Mouse (Mus musculus) neural tube, embryonic 14.5 days (tissue): ENCODE measurements around the gene Abhd14b. TPM values are rescaled to one million over a fixed set of nuclear protein-coding genes. Genes with fewer than 3 reads are reported as not detected.
A peak's percentile ranks its signal among the peaks of the same experiment; 100 is the strongest.

Experiments used
- ATAC-seq: fragments of 200-750 bp; cut with Nextera tagmentation; 2 replicates; pipeline ENCODE4 v1.8.0; 2017; ENCODE audit warnings: low read depth, mild to moderate bottlenecking, moderate TSS enrichment, moderate library complexity
- H3K27ac ChIP-seq: fragments of 300-500 bp; sonication (generic); 2 replicates; pipeline ENCODE4 v1.5.1; 2014; ENCODE audit warnings: low read depth, mild to moderate bottlenecking, control low read depth, low read length, moderate library complexity, mixed read lengths
- H3K27me3 ChIP-seq: fragments of 300-500 bp; sonication (generic); 2 replicates; pipeline ENCODE4 v1.6.1; 2014; ENCODE audit warnings: low read length; ENCODE audit not compliant: control insufficient read depth, insufficient read depth
- H3K36me3 ChIP-seq: fragments of 300-500 bp; sonication (generic); 2 replicates; pipeline ENCODE4 v1.6.1; 2014; ENCODE audit warnings: low read length, mixed read lengths; ENCODE audit not compliant: control insufficient read depth, insufficient read depth
- H3K4me1 ChIP-seq: fragments of 300-500 bp; sonication (generic); 2 replicates; pipeline ENCODE4 v1.6.1; 2014; ENCODE audit warnings: low read length; ENCODE audit not compliant: control insufficient read depth, insufficient read depth
- H3K4me2 ChIP-seq: fragments of 300-500 bp; sonication (generic); 2 replicates; pipeline ENCODE4 v1.6.1; 2014; ENCODE audit warnings: mild to moderate bottlenecking, low read depth, low read length, control low read depth
- H3K4me3 ChIP-seq: fragments of 300-500 bp; sonication (generic); 2 replicates; pipeline ENCODE4 v1.5.1; 2014; ENCODE audit warnings: low read depth, low read length, control low read depth, mixed read lengths
- H3K9ac ChIP-seq: fragments of 300-500 bp; sonication (generic); replicated peaks from 2 replicates; pipeline ENCODE4 v1.6.1; 2014; ENCODE audit warnings: low read depth, mild to moderate bottlenecking, control low read depth, low read length, mixed read lengths
- H3K9me3 ChIP-seq: fragments of 300-500 bp; sonication (generic); 2 replicates; pipeline ENCODE4 v1.6.1; 2016; ENCODE audit warnings: low read length; ENCODE audit not compliant: control insufficient read depth
- WGBS: fragments of 180-500 bp; shearing (Covaris S2); extraction: QIAGEN DNeasy Blood & Tissue Kit; methylation state at CpG from one replicate; pipeline ENCODE4 v1.1.7; 2014; 5-methylcytosine and 5-hydroxymethylcytosine counted together
- polyA plus RNA-seq: library from polyadenylated mRNA; unstranded; fragments of >200 nt; fragmentation: Nextera tagmentation; extraction: Ambion mirVana; gene quantifications from 2 replicates; pipeline ENCODE4 v1.2.1, GENCODE M21; 2014

Gene Abhd14b
- polyA plus RNA-seq, 1 experiment from 2014 or later: 8.6 TPM

DNA sequence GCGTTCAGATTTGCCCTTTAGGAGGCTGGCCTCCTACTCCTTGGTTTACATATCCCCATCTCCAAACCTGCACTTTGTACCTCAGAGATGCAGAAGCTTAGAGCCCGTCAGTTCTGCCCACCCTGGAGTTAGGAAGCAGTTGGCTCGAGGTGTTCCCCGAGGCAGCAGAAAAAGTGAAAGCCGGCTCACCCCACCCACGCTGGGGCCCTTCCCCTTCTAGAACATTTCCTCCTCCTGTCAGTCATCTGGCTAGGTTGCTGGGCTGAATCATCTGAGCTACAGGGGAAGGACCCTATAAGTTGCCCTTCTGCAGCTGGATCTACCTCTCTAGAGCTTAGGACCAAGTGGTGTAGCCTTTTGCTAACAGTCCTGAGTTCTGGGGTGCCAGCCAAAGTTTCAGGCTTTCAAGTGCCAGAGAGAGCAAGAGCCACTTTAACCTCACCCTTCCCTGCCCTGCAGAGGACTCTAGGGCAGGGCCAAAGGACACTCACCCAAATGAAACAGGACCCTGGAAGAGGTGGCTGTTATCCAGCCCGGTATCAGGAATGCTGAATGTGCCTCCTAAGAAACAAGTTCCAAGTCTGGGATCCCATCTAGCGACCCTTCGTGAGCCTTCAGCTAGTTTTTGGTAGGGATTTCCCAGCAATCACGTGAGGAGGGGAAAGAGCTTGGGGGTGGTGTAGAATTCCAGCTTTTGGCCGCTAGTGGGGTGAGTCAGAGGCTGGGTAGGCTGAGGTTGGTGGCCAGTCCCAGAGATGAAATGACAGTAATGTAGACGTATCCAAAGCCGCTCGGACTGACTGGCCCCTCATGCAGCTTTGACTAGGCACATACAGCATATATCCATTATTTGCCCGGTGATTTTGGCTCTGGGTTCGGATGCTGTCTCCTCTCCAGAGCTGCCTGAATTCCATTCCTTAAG is 29.0 kb downstream of the Abhd14b start:
- Histone ChIP-seq H3K4me3 (no peak overlapping the region), H3K36me3 (peaks cover 7% of the 10 kb centered on the region; the same call in 1 of the 2 replicates), H3K9ac (no peak overlapping the region), H3K4me2 (peak overlapping the region; percentile 21; the same call in 1 of the 2 replicates), H3K4me1 (peaks cover 9% of the 10 kb centered on the region), H3K27me3 (no peaks in the 10 kb centered on the region), H3K9me3 (no peaks in the 10 kb centered on the region), H3K27ac (no peak overlapping the region)
- ATAC-seq: no peak; the same call in 1 of the 2 replicates
- WGBS: 43% methylated on average over 16 of the region's 16 CpGs

DNA sequence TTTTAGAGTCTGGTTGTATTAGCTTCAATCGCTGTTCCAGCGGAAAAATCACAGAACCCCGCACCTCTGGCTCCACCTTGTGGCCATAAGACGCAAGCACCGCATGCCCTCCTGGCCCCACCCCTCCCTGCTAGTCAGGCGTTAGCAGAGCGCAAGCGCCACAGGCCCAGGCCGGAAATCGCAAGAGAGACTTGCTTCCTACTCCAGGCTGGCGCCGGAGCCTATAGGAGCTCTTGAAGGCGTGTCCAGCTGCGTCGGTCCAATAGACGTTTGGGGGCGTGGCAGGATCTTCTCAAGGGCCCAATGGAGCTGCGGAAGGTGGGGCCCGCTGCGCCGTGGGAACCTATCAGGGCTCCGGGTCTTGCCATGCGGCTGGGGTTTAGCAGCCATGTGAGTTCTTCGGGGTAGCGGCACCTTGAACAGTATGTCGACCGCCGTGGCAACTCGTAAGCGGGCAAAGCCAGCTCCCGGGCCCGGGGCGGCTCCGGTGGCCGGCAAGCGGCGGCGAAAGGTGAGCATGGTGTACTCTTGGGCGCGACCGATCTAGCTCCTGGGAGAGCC is 29.7 kb downstream of the Abhd14b start, which contains the start of gene Parp3:
Parp3 (minus strand) TSS at position 26 of the 561 bp plus-strand sequence.
- Histone ChIP-seq H3K4me1 (peaks cover 9% of the 10 kb centered on the region), H3K4me2 (peak within 1 kb of the TSS; percentile 87), H3K36me3 (peaks cover 7% of the 10 kb centered on the region; the same call in 1 of the 2 replicates), H3K9me3 (no peaks in the 10 kb centered on the region), H3K27me3 (no peaks in the 10 kb centered on the region), H3K27ac (no peak within 1 kb of the TSS), H3K4me3 (peak within 1 kb of the TSS; percentile 62), H3K9ac (peak within 1 kb of the TSS; percentile 57)
- under 1% methylated on average over 41 of the region's 41 CpGs for WGBS
- peak; percentile 98 for ATAC-seq

GRCm38 (mm10) chr9:106477649-106478048 is 30.4 kb downstream of the Abhd14b start:
- WGBS: 5% methylated on average over 16 of the region's 16 CpGs
- peak overlapping the region; percentile 87 for H3K4me2 ChIP-seq
- ATAC-seq: no peak
- H3K27ac ChIP-seq: no peak overlapping the region
- peak overlapping the region; percentile 57 for H3K9ac ChIP-seq
- H3K9me3 ChIP-seq: no peaks in the 10 kb centered on the region
- peaks cover 7% of the 10 kb centered on the region; the same call in 1 of the 2 replicates for H3K36me3 ChIP-seq
- H3K4me3 ChIP-seq: peak overlapping the region; percentile 62
- H3K27me3 ChIP-seq: no peaks in the 10 kb centered on the region
- H3K4me1 ChIP-seq: peaks cover 9% of the 10 kb centered on the region

GRCm38 (mm10) chr9:106478101-106478500 is 30.8 kb downstream of the Abhd14b start:
- peak overlapping the region; percentile 57 for H3K9ac ChIP-seq
- peak overlapping the region; percentile 87 for H3K4me2 ChIP-seq
- 85% methylated on average over 9 of the region's 9 CpGs for WGBS
- H3K27me3 ChIP-seq: no peaks in the 10 kb centered on the region
- H3K4me1 ChIP-seq: peaks cover 9% of the 10 kb centered on the region
- peaks cover 7% of the 10 kb centered on the region; the same call in 1 of the 2 replicates for H3K36me3 ChIP-seq
- H3K4me3 ChIP-seq: peak overlapping the region; percentile 62
- no peaks in the 10 kb centered on the region for H3K9me3 ChIP-seq
- ATAC-seq: no peak
- H3K27ac ChIP-seq: no peak overlapping the region

DNA sequence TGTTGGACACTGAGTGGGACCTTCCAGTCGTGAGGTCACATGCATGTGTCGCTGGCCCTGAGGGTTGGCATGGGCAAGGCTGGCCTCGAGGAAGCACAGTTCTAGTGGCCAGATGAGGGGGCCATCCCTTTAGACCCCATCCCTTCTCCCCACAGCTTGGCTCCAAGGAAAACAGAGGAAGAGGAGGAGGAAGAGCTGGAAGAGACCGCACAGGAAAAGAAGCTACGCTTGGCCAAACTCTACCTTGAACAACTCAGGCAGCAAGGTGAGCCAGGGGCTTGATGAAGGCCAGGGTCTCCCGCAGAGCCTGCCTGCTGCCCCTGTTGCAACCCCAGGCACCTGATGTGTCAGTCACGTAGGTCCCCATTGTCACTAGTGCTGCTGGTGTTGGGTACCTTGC is 33.3 kb downstream of the Abhd14b start:
- no peaks in the 10 kb centered on the region for H3K9me3 ChIP-seq
- H3K27me3 ChIP-seq: no peaks in the 10 kb centered on the region
- H3K4me2 ChIP-seq: no peak overlapping the region
- H3K36me3 ChIP-seq: peaks cover 10% of the 10 kb centered on the region
- no peak for ATAC-seq
- H3K4me1 ChIP-seq: peaks cover 6% of the 10 kb centered on the region
- H3K27ac ChIP-seq: no peak overlapping the region
- H3K9ac ChIP-seq: no peak overlapping the region
- H3K4me3 ChIP-seq: no peak overlapping the region
- 92% methylated on average over 7 of the region's 7 CpGs for WGBS

DNA sequence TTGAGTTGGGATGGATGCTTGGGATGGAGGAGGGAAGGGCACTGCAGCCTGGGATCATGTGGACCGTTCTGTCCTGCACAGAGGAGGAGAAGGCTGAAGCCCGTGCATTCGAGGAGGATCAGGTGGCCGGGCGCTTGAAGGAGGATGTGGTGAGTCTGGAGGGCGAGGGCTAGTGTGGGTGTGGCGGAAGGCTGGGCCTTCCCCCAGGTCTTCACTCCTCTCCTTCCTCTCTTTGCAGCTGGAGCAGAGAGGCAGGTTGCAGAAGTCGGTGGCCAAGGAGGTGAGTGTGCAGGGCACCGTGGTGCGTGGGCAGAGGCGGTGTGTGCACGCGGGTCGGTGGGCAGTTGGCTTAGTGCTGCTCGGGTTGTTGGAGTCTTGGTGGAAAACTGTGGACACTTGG is 33.8 kb downstream of the Abhd14b start:
- ATAC-seq: no peak
- H3K27me3 ChIP-seq: no peaks in the 10 kb centered on the region
- no peak overlapping the region for H3K4me3 ChIP-seq
- no peak overlapping the region for H3K9ac ChIP-seq
- no peaks in the 10 kb centered on the region for H3K9me3 ChIP-seq
- H3K27ac ChIP-seq: no peak overlapping the region
- H3K4me1 ChIP-seq: peaks cover 6% of the 10 kb centered on the region
- no peak overlapping the region for H3K4me2 ChIP-seq
- H3K36me3 ChIP-seq: peaks cover 10% of the 10 kb centered on the region
- 94% methylated on average over 15 of the region's 15 CpGs for WGBS

- Histone ChIP-seq H3K27me3 (no peaks in the 10 kb centered on the region), H3K4me2 (no peak overlapping the region), H3K27ac (no peak overlapping the region), H3K4me1 (peaks cover 6% of the 10 kb centered on the region), H3K4me3 (no peak overlapping the region), H3K36me3 (peaks cover 10% of the 10 kb centered on the region), H3K9me3 (no peaks in the 10 kb centered on the region), H3K9ac (no peak overlapping the region)
- 97% methylated on average over 13 of the region's 13 CpGs for WGBS
- ATAC-seq: no peak
Observed at GRCm38 (mm10) chr9:106481676-106482075, 34.4 kb downstream of the Abhd14b start.

GRCm38 (mm10) chr9:106482578-106483115 is 35.4 kb downstream of the Abhd14b start:
- 92% methylated on average over 17 of the region's 17 CpGs for WGBS
- no peaks in the 10 kb centered on the region for H3K9me3 ChIP-seq

DNA sequence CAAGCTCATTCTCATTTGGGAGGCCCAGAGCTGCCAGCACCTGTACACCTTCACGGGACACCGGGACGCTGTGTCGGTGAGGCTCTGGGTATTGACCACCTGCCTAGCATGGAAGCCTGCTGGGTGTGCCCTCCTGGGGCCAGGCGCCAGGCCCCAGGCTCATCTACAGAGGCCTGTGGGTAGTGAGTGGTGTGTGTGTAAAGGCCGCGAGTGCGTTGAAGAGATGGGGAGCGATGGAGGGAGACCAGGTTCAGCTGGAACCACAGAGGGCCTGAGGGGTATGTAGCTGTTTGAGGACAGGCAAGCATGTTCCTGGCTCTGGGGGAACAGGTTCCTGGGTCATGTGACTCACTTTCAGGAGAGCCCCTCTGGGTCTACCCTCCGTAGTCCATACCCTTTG is 35.9 kb downstream of the Abhd14b start:
- 94% methylated on average over 10 of the region's 10 CpGs for WGBS
- H3K27ac ChIP-seq: no peak overlapping the region
- H3K9ac ChIP-seq: no peak overlapping the region
- H3K4me2 ChIP-seq: no peak overlapping the region
- H3K36me3 ChIP-seq: peaks cover 10% of the 10 kb centered on the region
- H3K4me1 ChIP-seq: peaks cover 1% of the 10 kb centered on the region
- H3K9me3 ChIP-seq: no peaks in the 10 kb centered on the region
- no peaks in the 10 kb centered on the region for H3K27me3 ChIP-seq
- H3K4me3 ChIP-seq: no peak overlapping the region
- ATAC-seq: no peak

More at GRCm38 (mm10) chr9:106482578-106483115, 35.4 kb downstream of the Abhd14b start:
- no peak for ATAC-seq
- no peak overlapping the region for H3K9ac ChIP-seq
- peaks cover 6% of the 10 kb centered on the region for H3K4me1 ChIP-seq
- H3K36me3 ChIP-seq: peaks cover 10% of the 10 kb centered on the region
- H3K4me3 ChIP-seq: no peak overlapping the region
- no peak overlapping the region for H3K27ac ChIP-seq
- H3K27me3 ChIP-seq: no peaks in the 10 kb centered on the region
- H3K4me2 ChIP-seq: no peak overlapping the region
